Mouse (Mus musculus): ENCODE results near the gene Sgms1. TPM values are rescaled to one million over a fixed set of nuclear protein-coding genes. Genes with fewer than 3 reads are reported as not detected.

Sgms1 gene
- polyA plus RNA-seq, 1 experiment from 2014 or later: 50.8 TPM

DNA sequence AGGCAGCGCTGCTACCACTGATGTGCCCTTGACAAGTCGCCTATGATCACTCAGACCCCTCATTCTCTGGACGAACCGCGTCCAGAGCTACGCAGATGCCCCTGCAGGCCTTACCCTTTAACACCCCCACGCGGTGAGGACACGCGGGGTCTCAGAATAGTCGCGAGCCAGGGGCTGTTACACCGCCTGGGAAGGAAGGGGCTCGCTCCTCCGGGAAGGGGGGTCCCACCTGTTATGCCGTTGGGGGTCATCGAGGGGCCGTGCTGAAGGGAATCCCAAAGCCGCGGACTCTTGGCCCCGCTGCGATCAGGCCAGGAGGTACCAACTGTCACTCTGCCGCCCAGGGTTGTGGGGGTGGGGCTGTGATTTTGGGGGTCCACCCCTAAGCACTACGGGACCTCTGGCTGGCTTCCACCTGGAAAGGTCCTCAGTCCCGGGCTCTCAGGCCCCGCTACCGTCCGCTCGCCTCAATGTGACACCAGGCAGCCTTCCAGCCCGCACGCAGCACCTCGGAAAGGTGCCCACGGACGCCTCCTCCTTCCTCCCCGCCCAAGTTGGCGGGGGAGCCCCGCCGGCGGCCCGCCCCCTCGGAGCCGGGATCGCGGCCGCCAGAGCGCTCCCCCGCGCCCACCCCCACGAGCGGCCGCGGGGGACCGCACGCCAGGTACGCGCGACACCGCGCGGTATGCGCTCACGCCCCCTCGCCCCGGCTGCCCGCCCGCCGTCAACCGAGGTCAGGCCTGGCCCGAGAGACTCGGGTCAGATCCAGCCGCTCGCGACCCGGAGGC is 1.9 kb downstream of the Sgms1 start:
- peak; percentile 44 for ATAC-seq (ENCODE audit: low FRiP score, low TSS enrichment)
- Histone ChIP-seq H3K27ac (ENCODE audit: low read depth, low read length) (peak overlapping the region; percentile 83; the same call in 1 of the 2 replicates), H3K27me3 (ENCODE audit: control insufficient read depth, insufficient read depth, low read length) (no peaks in the 10 kb centered on the region), H3K36me3 (ENCODE audit: control insufficient read depth, insufficient read depth, low read length) (no peaks in the 10 kb centered on the region), H3K9ac (ENCODE audit: low read depth, low read length) (peak overlapping the region; percentile 84), H3K9me3 (ENCODE audit: control insufficient read depth, low read length) (no peaks in the 10 kb centered on the region), H3K4me3 (ENCODE audit: low read length) (peak overlapping the region; percentile 57), H3K4me2 (replicated peaks; ENCODE audit: low read depth, low read length) (peak overlapping the region; percentile 83), H3K4me1 (ENCODE audit: control insufficient read depth, insufficient read depth, low read length) (peaks cover 12% of the 10 kb centered on the region)
- WGBS: 1% methylated on average over 65 of the region's 74 CpGs

DNA sequence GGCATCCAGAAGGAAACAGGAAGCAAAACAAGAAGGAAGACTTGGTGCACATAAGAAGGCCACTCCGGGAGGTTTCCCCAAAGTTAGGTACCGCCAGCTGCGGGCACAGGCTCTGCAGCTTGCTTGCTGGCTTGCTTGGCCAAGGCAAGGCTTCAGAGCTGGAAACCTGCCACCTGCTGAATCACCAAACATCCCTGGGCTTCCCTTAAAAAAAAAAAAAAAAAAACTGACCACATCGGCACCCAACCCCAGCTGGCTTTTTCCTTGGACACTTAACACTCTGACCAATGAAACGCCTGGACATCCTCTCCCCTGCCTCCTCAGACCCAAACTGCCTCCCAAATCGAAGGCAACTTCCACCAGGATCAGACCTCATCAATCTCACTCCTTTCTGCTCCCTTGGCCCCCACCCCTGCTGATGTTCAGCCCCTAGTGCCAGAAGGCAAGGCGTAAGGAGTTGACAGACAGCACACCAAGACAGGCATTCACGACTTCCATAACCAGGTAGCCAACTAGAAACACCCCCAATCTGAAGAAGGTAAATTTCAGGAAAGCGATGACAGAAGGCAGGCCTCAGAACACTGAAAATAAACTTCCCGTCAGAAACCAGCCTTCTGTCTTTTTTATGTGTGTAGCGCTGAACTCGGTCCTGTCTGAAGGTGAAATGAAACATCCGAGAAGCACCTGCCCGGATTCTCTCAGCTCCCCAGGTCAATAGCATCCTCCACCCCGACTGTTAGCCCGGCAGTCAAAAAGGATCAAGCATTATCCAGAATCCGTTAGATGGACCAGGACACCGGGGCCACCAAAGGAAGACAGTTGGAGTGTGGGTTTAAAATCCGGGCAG is 2.7 kb downstream of the Sgms1 start:
- Histone ChIP-seq H3K36me3 (ENCODE audit: control insufficient read depth, insufficient read depth, low read length) (no peaks in the 10 kb centered on the region), H3K27me3 (ENCODE audit: control insufficient read depth, insufficient read depth, low read length) (no peaks in the 10 kb centered on the region), H3K9me3 (ENCODE audit: control insufficient read depth, low read length) (no peaks in the 10 kb centered on the region), H3K4me1 (ENCODE audit: control insufficient read depth, insufficient read depth, low read length) (peaks cover 16% of the 10 kb centered on the region), H3K4me2 (replicated peaks; ENCODE audit: low read depth, low read length) (peak overlapping the region; percentile 83), H3K27ac (ENCODE audit: low read depth, low read length) (no peak overlapping the region), H3K4me3 (ENCODE audit: low read length) (peak overlapping the region; percentile 57), H3K9ac (ENCODE audit: low read depth, low read length) (peak overlapping the region; percentile 84; the same call in 1 of the 2 replicates)
- ATAC-seq (ENCODE audit: low FRiP score, low TSS enrichment): no peak
- 19% methylated on average over 19 of the region's 19 CpGs for WGBS

DNA sequence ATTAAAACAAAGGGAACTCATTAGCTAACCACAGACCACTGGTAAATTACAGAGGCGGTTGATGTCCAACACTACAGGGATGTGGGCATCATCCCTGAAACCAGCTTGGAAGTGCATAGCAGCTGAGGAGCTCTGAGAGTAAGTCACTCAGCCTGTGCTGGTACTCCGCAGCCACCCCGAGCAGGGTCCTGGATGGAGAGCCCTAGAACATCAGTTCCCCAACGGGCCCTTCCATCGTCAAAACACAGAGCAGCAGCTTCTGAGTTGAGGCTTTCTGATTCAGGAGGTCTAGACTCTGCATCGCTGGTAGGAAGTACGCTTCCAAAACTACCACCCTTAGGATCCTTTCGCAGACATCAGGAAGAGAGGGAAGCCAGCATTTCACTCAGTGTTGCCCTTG is 5.8 kb downstream of the Sgms1 start:
- Histone ChIP-seq H3K4me3 (ENCODE audit: low read length) (no peak overlapping the region), H3K4me2 (replicated peaks; ENCODE audit: low read depth, low read length) (no peak overlapping the region), H3K4me1 (ENCODE audit: control insufficient read depth, insufficient read depth, low read length) (peaks cover 13% of the 10 kb centered on the region), H3K36me3 (ENCODE audit: control insufficient read depth, insufficient read depth, low read length) (no peaks in the 10 kb centered on the region), H3K27ac (ENCODE audit: low read depth, low read length) (no peak overlapping the region), H3K9me3 (ENCODE audit: control insufficient read depth, low read length) (no peaks in the 10 kb centered on the region), H3K9ac (ENCODE audit: low read depth, low read length) (no peak overlapping the region), H3K27me3 (ENCODE audit: control insufficient read depth, insufficient read depth, low read length) (no peaks in the 10 kb centered on the region)
- no peak for ATAC-seq (ENCODE audit: low FRiP score, low TSS enrichment)
- WGBS: 96% methylated on average over 8 of the region's 8 CpGs

DNA sequence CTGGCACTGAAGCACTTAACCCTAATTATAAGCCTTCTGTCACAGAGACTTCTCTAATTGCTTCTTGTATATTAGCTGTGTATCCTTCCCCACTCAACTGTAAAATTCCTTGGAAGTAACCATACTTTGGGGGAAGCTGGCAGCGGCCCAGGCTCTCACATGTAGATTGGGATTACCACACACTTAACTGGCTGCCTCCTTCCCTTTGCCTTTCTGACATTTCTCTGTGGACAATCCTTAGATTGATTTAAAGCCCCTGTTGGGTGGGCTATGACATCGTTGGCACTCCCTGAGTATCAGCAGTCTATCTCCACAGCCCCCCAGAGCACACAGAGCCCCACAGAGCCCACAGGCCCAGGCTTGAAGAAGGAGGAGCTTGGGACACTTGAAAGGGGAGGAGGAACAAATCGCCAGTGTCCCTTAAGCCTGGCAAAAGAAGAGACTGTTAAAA is 8.0 kb downstream of the Sgms1 start:
- H3K9ac ChIP-seq (ENCODE audit: low read depth, low read length): no peak overlapping the region
- H3K27ac ChIP-seq (ENCODE audit: low read depth, low read length): no peak overlapping the region
- H3K9me3 ChIP-seq (ENCODE audit: control insufficient read depth, low read length): no peaks in the 10 kb centered on the region
- 29% methylated on average over 3 of the region's 3 CpGs for WGBS
- H3K4me1 ChIP-seq (ENCODE audit: control insufficient read depth, insufficient read depth, low read length): peaks cover 19% of the 10 kb centered on the region
- H3K36me3 ChIP-seq (ENCODE audit: control insufficient read depth, insufficient read depth, low read length): no peaks in the 10 kb centered on the region
- ATAC-seq (ENCODE audit: low FRiP score, low TSS enrichment): peak; percentile 70; the same call in 1 of the 2 replicates
- no peaks in the 10 kb centered on the region for H3K27me3 ChIP-seq (ENCODE audit: control insufficient read depth, insufficient read depth, low read length)
- no peak overlapping the region for H3K4me2 ChIP-seq (replicated peaks; ENCODE audit: low read depth, low read length)
- H3K4me3 ChIP-seq (ENCODE audit: low read length): no peak overlapping the region

DNA sequence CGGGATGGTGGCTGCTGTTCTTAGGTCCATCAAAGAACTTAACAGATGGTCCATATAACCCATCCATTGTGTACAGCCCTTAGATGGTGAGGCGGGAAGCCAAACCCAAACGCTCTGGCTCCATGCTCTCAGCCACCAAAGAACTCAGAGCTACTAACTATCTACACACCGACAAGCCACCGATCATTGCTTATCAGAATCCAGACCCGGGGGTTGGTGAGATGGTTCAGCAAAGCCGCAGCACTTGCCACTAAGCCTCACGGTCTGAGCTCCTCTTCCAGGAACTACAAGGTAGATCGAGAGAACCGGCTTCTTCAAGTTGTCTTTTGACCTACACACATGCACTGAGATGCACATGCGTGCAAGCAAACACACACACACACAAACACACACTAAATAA is 8.8 kb downstream of the Sgms1 start:
- Histone ChIP-seq H3K27ac (ENCODE audit: low read depth, low read length) (no peak overlapping the region), H3K4me1 (ENCODE audit: control insufficient read depth, insufficient read depth, low read length) (peaks cover 16% of the 10 kb centered on the region; the same call in 1 of the 2 replicates), H3K4me3 (ENCODE audit: low read length) (no peak overlapping the region), H3K4me2 (replicated peaks; ENCODE audit: low read depth, low read length) (no peak overlapping the region), H3K9ac (ENCODE audit: low read depth, low read length) (no peak overlapping the region), H3K36me3 (ENCODE audit: control insufficient read depth, insufficient read depth, low read length) (no peaks in the 10 kb centered on the region), H3K9me3 (ENCODE audit: control insufficient read depth, low read length) (no peaks in the 10 kb centered on the region), H3K27me3 (ENCODE audit: control insufficient read depth, insufficient read depth, low read length) (no peaks in the 10 kb centered on the region)
- no peak for ATAC-seq (ENCODE audit: low FRiP score, low TSS enrichment)
- 90% methylated on average over 11 of the region's 11 CpGs for WGBS

DNA sequence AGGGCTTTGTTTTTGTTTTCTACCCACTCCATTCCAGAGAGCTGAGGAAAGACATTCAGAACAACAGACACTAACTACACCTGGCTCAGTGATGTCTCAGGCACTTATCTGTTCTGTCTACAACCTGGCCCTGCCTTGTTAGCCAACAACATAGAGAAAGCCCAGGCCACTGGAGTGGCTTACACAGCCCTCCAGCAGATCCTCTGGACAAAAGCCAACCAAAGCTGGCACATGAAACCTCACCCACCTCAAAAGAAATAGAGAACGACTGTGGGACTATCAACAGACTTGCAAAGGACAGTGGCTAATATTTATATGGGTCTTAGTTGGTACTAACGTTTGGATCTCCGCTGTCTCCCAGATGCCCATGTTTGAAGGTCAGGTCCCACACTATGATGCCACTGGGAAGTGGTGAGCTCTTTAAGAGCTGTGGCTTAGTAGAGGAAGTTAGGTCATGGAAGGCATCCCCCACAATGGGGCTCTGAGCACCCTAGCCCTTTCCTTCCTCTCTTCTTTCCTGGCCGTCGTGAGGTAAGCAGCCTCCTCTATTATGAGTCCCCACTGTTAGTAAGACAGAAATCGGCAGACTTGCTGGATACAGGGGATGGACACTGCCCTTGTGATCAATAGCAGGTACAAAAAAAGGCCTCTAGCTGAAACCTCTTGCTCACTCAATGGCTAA is 10.1 kb downstream of the Sgms1 start:
- ATAC-seq (ENCODE audit: low FRiP score, low TSS enrichment): no peak
- 89% methylated on average over 6 of the region's 6 CpGs for WGBS
- no peaks in the 10 kb centered on the region for H3K9me3 ChIP-seq (ENCODE audit: control insufficient read depth, low read length)
- no peak overlapping the region for H3K4me2 ChIP-seq (replicated peaks; ENCODE audit: low read depth, low read length)
- H3K27ac ChIP-seq (ENCODE audit: low read depth, low read length): no peak overlapping the region
- no peak overlapping the region for H3K9ac ChIP-seq (ENCODE audit: low read depth, low read length)
- peaks cover 19% of the 10 kb centered on the region; the same call in 1 of the 2 replicates for H3K4me1 ChIP-seq (ENCODE audit: control insufficient read depth, insufficient read depth, low read length)
- H3K36me3 ChIP-seq (ENCODE audit: control insufficient read depth, insufficient read depth, low read length): no peaks in the 10 kb centered on the region
- no peaks in the 10 kb centered on the region for H3K27me3 ChIP-seq (ENCODE audit: control insufficient read depth, insufficient read depth, low read length)
- no peak overlapping the region for H3K4me3 ChIP-seq (ENCODE audit: low read length)

DNA sequence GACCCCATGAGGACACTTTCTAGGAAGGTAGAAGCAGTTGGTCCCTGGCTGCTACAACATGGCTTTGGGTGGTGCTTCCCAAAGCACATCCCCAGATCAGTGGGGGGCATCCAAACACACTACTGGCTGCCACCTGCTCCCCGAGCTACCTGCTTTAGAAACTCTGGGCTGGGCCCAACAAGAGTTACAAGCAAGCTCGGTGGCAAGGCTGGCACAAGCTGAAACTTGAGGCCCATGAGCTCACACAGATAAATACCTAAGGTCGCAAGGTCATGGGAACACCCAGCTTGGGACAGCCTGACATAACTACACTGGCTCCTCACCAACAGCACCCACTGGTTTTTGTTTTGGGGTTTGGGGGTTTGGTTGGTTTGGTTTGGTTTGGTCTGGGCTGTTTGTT is 10.9 kb downstream of the Sgms1 start:
- H3K36me3 ChIP-seq (ENCODE audit: control insufficient read depth, insufficient read depth, low read length): no peaks in the 10 kb centered on the region
- ATAC-seq (ENCODE audit: low FRiP score, low TSS enrichment): no peak
- H3K27me3 ChIP-seq (ENCODE audit: control insufficient read depth, insufficient read depth, low read length): no peaks in the 10 kb centered on the region
- peaks cover 21% of the 10 kb centered on the region; the same call in 1 of the 2 replicates for H3K4me1 ChIP-seq (ENCODE audit: control insufficient read depth, insufficient read depth, low read length)
- 55% methylated on average over 3 of the region's 3 CpGs for WGBS
- no peak overlapping the region for H3K4me3 ChIP-seq (ENCODE audit: low read length)
- no peak overlapping the region for H3K9ac ChIP-seq (ENCODE audit: low read depth, low read length)
- no peak overlapping the region for H3K27ac ChIP-seq (ENCODE audit: low read depth, low read length)
- no peak overlapping the region for H3K4me2 ChIP-seq (replicated peaks; ENCODE audit: low read depth, low read length)
- H3K9me3 ChIP-seq (ENCODE audit: control insufficient read depth, low read length): no peaks in the 10 kb centered on the region

DNA sequence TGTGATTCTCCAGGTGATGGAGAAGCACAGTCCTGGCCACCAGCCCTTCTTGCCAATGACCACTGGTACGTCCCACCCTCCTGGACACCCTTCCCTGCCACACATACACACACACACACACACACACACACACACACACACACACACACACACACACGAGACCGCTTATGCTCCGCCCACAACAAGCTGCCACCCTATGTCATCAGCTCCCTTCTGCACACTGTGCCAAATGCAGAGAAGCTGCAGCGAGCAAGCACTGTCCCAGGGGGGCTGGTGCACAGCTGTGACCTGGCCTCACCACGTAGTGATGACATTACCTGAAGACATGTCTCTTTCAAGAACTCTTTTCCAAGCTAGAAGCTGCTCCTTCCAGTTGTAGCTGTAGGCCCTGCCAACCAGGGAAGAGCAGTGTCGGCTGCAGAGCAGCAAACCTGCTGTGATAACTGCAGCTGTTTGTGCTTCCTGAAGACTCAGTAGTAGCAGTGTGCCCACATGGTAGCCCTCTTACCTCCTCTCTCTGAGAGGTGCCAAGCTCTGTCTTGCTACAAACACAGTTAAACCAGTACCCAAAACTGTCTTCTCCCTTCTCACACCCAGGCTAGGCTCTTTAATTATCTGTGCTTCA is 11.7 kb downstream of the Sgms1 start:
- no peak overlapping the region for H3K27ac ChIP-seq (ENCODE audit: low read depth, low read length)
- 68% methylated on average over 7 of the region's 7 CpGs for WGBS
- H3K9me3 ChIP-seq (ENCODE audit: control insufficient read depth, low read length): no peaks in the 10 kb centered on the region
- no peak overlapping the region for H3K9ac ChIP-seq (ENCODE audit: low read depth, low read length)
- no peak overlapping the region for H3K4me2 ChIP-seq (replicated peaks; ENCODE audit: low read depth, low read length)
- H3K36me3 ChIP-seq (ENCODE audit: control insufficient read depth, insufficient read depth, low read length): no peaks in the 10 kb centered on the region
- H3K4me1 ChIP-seq (ENCODE audit: control insufficient read depth, insufficient read depth, low read length): peaks cover 21% of the 10 kb centered on the region; the same call in 1 of the 2 replicates
- ATAC-seq (ENCODE audit: low FRiP score, low TSS enrichment): no peak
- H3K4me3 ChIP-seq (ENCODE audit: low read length): no peak overlapping the region
- no peaks in the 10 kb centered on the region for H3K27me3 ChIP-seq (ENCODE audit: control insufficient read depth, insufficient read depth, low read length)
